Mouse (Mus musculus): ENCODE measurements around the gene 4933427I04Rik. TPM values are rescaled to one million over a fixed set of nuclear protein-coding genes. Genes with fewer than 3 reads are reported as not detected.

The 4933427I04Rik gene
- polyA plus RNA-seq (2015; fragmentation: Nextera tagmentation; extraction: Ambion mirVana), result 0.08 and 0.24 TPM in 2 replicates

GRCm38 (mm10) chr4:123859379-123859778 is at the start of gene 4933427I04Rik:
TSS of gene 4933427I04Rik (plus strand) at chr4:123859679.
- no peaks in the 10 kb centered on the region for H3K27me3 ChIP-seq
- H3K4me1 ChIP-seq, result no peaks in the 10 kb centered on the region
- H3K9ac ChIP-seq (replicated peaks), result no peak within 1 kb of the TSS
- no peak within 1 kb of the TSS for H3K27ac ChIP-seq (replicated peaks)
- no peaks in the 10 kb centered on the region for H3K36me3 ChIP-seq
- H3K9me3 ChIP-seq, result no peaks in the 10 kb centered on the region
- H3K4me2 ChIP-seq (replicated peaks), result no peak within 1 kb of the TSS
- 88% methylated on average over 3 of the region's 3 CpGs for WGBS
- H3K4me3 ChIP-seq, result no peak within 1 kb of the TSS
- ATAC-seq (replicated peaks), result no peak

DNA sequence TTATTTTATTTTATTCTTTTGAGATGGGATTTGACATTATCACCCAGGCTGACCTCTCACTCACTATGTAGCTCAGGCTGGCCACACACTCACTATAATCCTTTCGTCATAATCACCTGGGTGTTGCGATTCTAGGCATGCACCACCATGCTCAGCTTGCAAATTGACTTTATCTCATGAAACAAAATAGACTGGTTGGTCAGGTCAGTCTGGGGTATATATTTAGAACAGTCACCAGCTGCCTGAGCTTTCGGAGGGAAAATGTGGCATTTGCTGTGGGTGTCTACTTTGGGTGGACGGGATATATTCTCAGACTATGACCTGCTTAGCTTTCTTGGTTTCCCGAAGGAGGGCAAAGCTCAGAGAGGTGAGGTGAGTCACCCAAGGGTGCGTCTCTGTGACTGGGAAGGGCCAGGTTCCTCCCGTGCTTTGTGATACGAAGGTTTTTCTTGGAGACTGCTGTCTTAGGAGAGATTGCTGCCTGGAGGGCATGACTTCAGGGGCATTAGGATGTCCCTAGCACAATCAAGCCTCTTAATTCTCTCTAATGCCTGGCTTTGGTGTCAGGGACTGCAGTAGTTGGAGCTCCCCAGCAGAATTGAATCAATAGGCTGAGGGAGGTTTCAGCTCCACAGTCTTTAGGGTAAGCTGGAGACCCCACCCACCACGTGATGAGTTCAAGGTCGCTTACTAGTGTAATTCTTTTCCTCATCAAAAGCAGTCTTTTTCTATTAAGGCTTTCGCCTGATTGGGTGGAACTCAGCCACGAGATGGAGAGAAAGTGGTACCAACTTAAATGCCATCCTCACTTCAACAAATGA is 48.8 kb upstream of the 4933427I04Rik start:
- Histone ChIP-seq H3K36me3 (no peaks in the 10 kb centered on the region), H3K9ac (replicated peaks) (no peak overlapping the region), H3K4me1 (0 out of 2 replicates have a peak, but pooled peaks cover 3% of the 10 kb centered on the region), H3K4me3 (no peak overlapping the region), H3K9me3 (no peaks in the 10 kb centered on the region), H3K27me3 (no peaks in the 10 kb centered on the region), H3K27ac (replicated peaks) (no peak overlapping the region), H3K4me2 (replicated peaks) (no peak overlapping the region)
- WGBS, result 87% methylated on average over 12 of the region's 12 CpGs
- no peak for ATAC-seq (replicated peaks)

DNA sequence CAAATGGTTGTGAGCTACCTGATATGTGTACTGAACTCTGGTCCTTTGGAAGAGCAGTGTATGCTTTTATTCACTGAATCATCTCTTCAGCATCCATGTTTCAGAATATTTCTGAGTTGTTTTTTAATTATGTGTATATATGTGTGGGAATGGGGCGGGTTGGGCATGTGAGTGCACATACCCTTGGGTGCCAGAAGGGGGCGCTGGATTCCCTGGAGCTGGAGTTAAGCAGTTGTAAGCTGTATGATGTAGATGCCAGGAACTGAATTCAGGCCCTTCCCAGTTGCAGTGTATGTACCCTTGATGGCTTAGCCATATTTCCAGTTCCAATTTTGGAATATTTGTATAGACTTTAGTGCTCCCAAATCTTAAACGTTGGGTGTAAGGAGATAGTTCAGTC is 47.0 kb upstream of the 4933427I04Rik start:
- ATAC-seq (replicated peaks), result no peak
- Histone ChIP-seq H3K4me1 (0 out of 2 replicates have a peak, but pooled peaks cover 3% of the 10 kb centered on the region), H3K9ac (replicated peaks) (no peak overlapping the region), H3K9me3 (no peaks in the 10 kb centered on the region), H3K4me3 (no peak overlapping the region), H3K27ac (replicated peaks) (no peak overlapping the region), H3K27me3 (no peaks in the 10 kb centered on the region), H3K4me2 (replicated peaks) (no peak overlapping the region), H3K36me3 (no peaks in the 10 kb centered on the region)
- 82% methylated on average over 3 of the region's 3 CpGs for WGBS

- no peak for ATAC-seq (replicated peaks)
- H3K4me2 ChIP-seq (replicated peaks), result no peak overlapping the region
- H3K36me3 ChIP-seq, result no peaks in the 10 kb centered on the region
- H3K27ac ChIP-seq (replicated peaks), result no peak overlapping the region
- H3K9ac ChIP-seq (replicated peaks), result no peak overlapping the region
- no peaks in the 10 kb centered on the region for H3K9me3 ChIP-seq
- 60% methylated on average over 7 of the region's 7 CpGs for WGBS
- no peaks in the 10 kb centered on the region for H3K27me3 ChIP-seq
- H3K4me1 ChIP-seq, result 0 out of 2 replicates have a peak, but pooled peaks cover 3% of the 10 kb centered on the region
- H3K4me3 ChIP-seq, result no peak overlapping the region
Measured at GRCm38 (mm10) chr4:123814030-123814501, 45.4 kb upstream of the 4933427I04Rik start.

- Histone ChIP-seq H3K27ac (replicated peaks) (no peak overlapping the region), H3K4me2 (replicated peaks) (no peak overlapping the region), H3K27me3 (no peaks in the 10 kb centered on the region), H3K9me3 (no peaks in the 10 kb centered on the region), H3K4me1 (no peaks in the 10 kb centered on the region), H3K4me3 (no peak overlapping the region), H3K36me3 (no peaks in the 10 kb centered on the region), H3K9ac (replicated peaks) (no peak overlapping the region)
- WGBS, result 41% methylated on average over 4 of the region's 4 CpGs
- no peak for ATAC-seq (replicated peaks)
Measured at GRCm38 (mm10) chr4:123819093-123819610, 40.3 kb upstream of the 4933427I04Rik start.

DNA sequence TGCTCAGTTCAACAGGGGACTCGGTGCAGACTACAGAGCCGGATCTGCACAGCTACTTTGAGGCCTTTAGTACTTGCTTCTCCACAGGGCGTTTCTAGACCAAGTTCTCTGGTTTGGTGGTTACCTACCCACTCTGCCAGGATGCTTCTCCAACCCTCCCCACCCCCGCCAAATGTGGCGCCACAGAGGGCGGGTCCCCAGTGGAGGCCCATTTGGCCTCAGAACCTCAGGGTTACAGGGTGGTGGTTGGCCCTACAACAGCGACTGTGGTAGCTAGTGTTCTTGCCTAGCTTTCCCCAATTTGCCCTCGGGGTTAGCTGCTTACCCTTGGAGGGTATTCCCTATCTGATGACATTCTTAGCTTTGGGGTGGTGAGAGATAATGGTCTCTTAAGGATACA is 17.4 kb upstream of the 4933427I04Rik start:
- no peak overlapping the region for H3K4me3 ChIP-seq
- H3K36me3 ChIP-seq, result no peaks in the 10 kb centered on the region
- no peak overlapping the region for H3K4me2 ChIP-seq (replicated peaks)
- ATAC-seq (replicated peaks), result no peak
- no peaks in the 10 kb centered on the region for H3K4me1 ChIP-seq
- H3K27ac ChIP-seq (replicated peaks), result no peak overlapping the region
- no peaks in the 10 kb centered on the region for H3K27me3 ChIP-seq
- H3K9me3 ChIP-seq, result no peaks in the 10 kb centered on the region
- 90% methylated on average over 8 of the region's 8 CpGs for WGBS
- no peak overlapping the region for H3K9ac ChIP-seq (replicated peaks)

- H3K4me3 ChIP-seq, result no peak overlapping the region
- H3K27ac ChIP-seq (replicated peaks), result no peak overlapping the region
- H3K4me2 ChIP-seq (replicated peaks), result no peak overlapping the region
- 53% methylated on average over 4 of the region's 4 CpGs for WGBS
- H3K9ac ChIP-seq (replicated peaks), result no peak overlapping the region
- ATAC-seq (replicated peaks), result no peak
- H3K9me3 ChIP-seq, result no peaks in the 10 kb centered on the region
- no peaks in the 10 kb centered on the region for H3K36me3 ChIP-seq
- no peaks in the 10 kb centered on the region for H3K27me3 ChIP-seq
- no peaks in the 10 kb centered on the region for H3K4me1 ChIP-seq
Measured at GRCm38 (mm10) chr4:123856888-123857287, 2.6 kb upstream of the 4933427I04Rik start.

GRCm38 (mm10) chr4:123858090-123858489 is 1.4 kb upstream of the 4933427I04Rik start:
- no peaks in the 10 kb centered on the region for H3K9me3 ChIP-seq
- H3K27me3 ChIP-seq, result no peaks in the 10 kb centered on the region
- no peaks in the 10 kb centered on the region for H3K4me1 ChIP-seq
- no peak overlapping the region for H3K9ac ChIP-seq (replicated peaks)
- H3K4me3 ChIP-seq, result no peak overlapping the region
- H3K27ac ChIP-seq (replicated peaks), result no peak overlapping the region
- no peak overlapping the region for H3K4me2 ChIP-seq (replicated peaks)
- H3K36me3 ChIP-seq, result no peaks in the 10 kb centered on the region
- WGBS, result 90% methylated on average over 7 of the region's 7 CpGs
- no peak for ATAC-seq (replicated peaks)

DNA sequence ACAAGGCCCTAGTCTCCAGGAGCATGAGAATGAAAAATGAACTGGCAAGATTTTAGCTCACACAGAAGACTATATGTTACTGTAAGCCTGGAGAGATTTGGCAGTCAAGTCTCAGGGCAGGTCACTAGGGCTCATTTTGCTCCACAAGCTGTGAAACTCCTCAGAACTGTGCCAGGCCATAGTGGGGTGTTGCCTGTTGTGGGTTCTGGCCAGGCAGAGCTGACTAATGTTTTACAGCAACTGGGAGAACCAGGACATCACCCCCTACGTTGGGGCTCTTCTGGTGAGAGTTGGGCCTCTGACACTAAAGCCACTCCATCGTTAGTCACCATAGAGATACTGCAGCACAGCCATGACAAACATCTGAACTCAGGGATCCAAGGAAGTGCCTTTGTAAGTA is 324 bp downstream of the 4933427I04Rik start:
- no peak overlapping the region for H3K4me2 ChIP-seq (replicated peaks)
- no peaks in the 10 kb centered on the region for H3K9me3 ChIP-seq
- H3K36me3 ChIP-seq, result no peaks in the 10 kb centered on the region
- H3K9ac ChIP-seq (replicated peaks), result no peak overlapping the region
- no peaks in the 10 kb centered on the region for H3K4me1 ChIP-seq
- H3K4me3 ChIP-seq, result no peak overlapping the region
- no peak for ATAC-seq (replicated peaks)
- WGBS, result 67% methylated on average over 2 of the region's 2 CpGs
- H3K27me3 ChIP-seq, result no peaks in the 10 kb centered on the region
- H3K27ac ChIP-seq (replicated peaks), result no peak overlapping the region

DNA sequence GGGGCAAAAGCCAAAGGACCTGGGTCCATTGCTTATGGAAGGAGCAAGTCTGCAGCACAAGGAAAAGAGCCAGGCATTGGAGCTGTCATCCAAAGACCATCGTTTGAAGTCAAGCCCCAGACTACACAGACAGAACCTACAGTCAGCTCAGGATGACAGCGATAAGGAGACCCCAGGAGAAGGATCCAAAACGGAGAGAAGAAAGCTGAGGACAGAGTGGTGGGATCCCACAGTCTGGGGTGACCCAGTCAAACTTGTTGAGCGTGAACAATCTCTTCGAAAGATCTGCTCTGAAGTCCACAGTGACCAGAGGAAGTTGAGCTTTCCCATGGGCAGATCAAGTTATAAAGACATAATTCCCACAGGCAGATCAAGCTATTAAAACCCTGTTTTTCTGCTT is 1.1 kb downstream of the 4933427I04Rik start:
- Histone ChIP-seq H3K27me3 (no peaks in the 10 kb centered on the region), H3K27ac (replicated peaks) (no peak overlapping the region), H3K4me2 (replicated peaks) (no peak overlapping the region), H3K9ac (replicated peaks) (no peak overlapping the region), H3K4me3 (no peak overlapping the region), H3K36me3 (no peaks in the 10 kb centered on the region), H3K9me3 (no peaks in the 10 kb centered on the region), H3K4me1 (no peaks in the 10 kb centered on the region)
- WGBS, result 88% methylated on average over 5 of the region's 5 CpGs
- no peak for ATAC-seq (replicated peaks)

GRCm38 (mm10) chr4:123893726-123894125 is 34.2 kb downstream of the 4933427I04Rik start:
- Histone ChIP-seq H3K4me1 (no peaks in the 10 kb centered on the region), H3K9ac (replicated peaks) (no peak overlapping the region), H3K36me3 (no peaks in the 10 kb centered on the region), H3K9me3 (no peaks in the 10 kb centered on the region), H3K4me3 (no peak overlapping the region), H3K4me2 (replicated peaks) (no peak overlapping the region), H3K27me3 (no peaks in the 10 kb centered on the region), H3K27ac (replicated peaks) (no peak overlapping the region)
- ATAC-seq (replicated peaks), result no peak
- 89% methylated on average over 5 of the region's 5 CpGs for WGBS

GRCm38 (mm10) chr4:123894295-123894694 is 34.8 kb downstream of the 4933427I04Rik start:
- no peaks in the 10 kb centered on the region for H3K36me3 ChIP-seq
- H3K9me3 ChIP-seq, result no peaks in the 10 kb centered on the region
- H3K4me3 ChIP-seq, result no peak overlapping the region
- 85% methylated on average over 4 of the region's 4 CpGs for WGBS
- no peak overlapping the region for H3K27ac ChIP-seq (replicated peaks)
- H3K27me3 ChIP-seq, result no peaks in the 10 kb centered on the region
- no peak for ATAC-seq (replicated peaks)
- H3K4me2 ChIP-seq (replicated peaks), result no peak overlapping the region
- no peaks in the 10 kb centered on the region for H3K4me1 ChIP-seq
- H3K9ac ChIP-seq (replicated peaks), result no peak overlapping the region
